In the genomic region with DNA sequence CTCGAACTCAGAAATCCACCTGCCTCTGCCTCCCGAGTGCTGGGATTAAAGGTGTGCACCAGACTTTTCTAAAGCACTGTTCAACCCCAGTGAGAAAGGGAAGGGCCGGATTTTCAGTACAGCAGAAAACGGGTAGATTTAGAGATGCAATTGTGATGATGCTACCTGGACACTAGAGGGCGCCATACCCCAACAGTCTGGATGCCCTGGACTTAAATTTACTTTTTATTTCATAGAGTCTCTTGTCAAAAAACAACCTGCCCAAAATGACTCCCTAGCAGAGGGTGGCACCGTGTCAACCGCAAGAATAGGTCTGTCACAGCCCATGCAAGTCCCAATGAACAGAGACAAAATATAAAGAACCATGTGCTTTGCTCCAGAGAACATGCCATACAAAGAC, we compare ENCODE assay signal across 9 mouse cellular contexts.
DNase-seq lines count a peak whose midpoint lies in the region; ATAC-seq and TF ChIP-seq lines count a peak whose summit lies in the region.
"Had no signal": no experiment of that assay in that cellular context is flagged by ENCODE, and none has a peak within 500 bp of the region (broad histone marks: within the 10 kb centered on the region; RNA-seq: fewer than 3 reads in every experiment).

No protein-coding gene starts in this region.

- peak; percentile 7 for TF ChIP-seq CTCF in C2C12 (IDR thresholded peaks at IDR 0.05; ENCODE audit: control insufficient read depth, insufficient read depth, insufficient read length)

- peak; percentile 49 for DNase-seq in kidney, adult 18-20 months
- peak; percentile 41 for DNase-seq in Muller cell, postnatal 12 days (ENCODE audit: inconsistent ontology term)
- DNase-seq in cerebellum, postnatal 25 days, result peak; percentile 65 to 75
- DNase-seq in kidney, postnatal 10 days, result peak; percentile 67
- DNase-seq in retina, embryonic 14.5 days (ENCODE audit: low spot score), result peak; percentile 69
- DNase-seq in gastrocnemius, postnatal 14 days, result no peak

- WGBS in kidney, embryonic 14.5 days, result 22% methylated on average over 7 of the region's 7 CpGs

- no peaks in the 10 kb centered on the region for H3K27me3 ChIP-seq in kidney, embryonic 14.5 days (ENCODE audit: control insufficient read depth, insufficient read depth, low read length)
- no peaks in the 10 kb centered on the region for H3K27me3 ChIP-seq in C2C12 (ENCODE audit: control insufficient read depth, insufficient read depth, insufficient read length)
- H3K27me3 ChIP-seq: embryonic facial prominence, embryonic 12.5 days had no signal

- intact Hi-C loops in gastrocnemius, postnatal 14 days (cut with DNase I; ENCODE audit: low total_unique reads), result loop anchor here (5.0 kb wide), 2 partner anchors 121 to 441 kb away; partner anchors contain the start of gene Sstr2

- no peak overlapping the region for H3ac ChIP-seq in C2C12 (ENCODE audit: control insufficient read depth, insufficient read length, low read depth)

- no peak overlapping the region for H3K27ac ChIP-seq in kidney, embryonic 14.5 days (ENCODE audit: low read depth, low read length)
- H3K27ac ChIP-seq: embryonic facial prominence, embryonic 12.5 days had no signal

- H3K4me2 ChIP-seq in kidney, embryonic 14.5 days (replicated peaks; ENCODE audit: low read depth, low read length), result no peak overlapping the region
- H3K4me2 ChIP-seq: embryonic facial prominence, embryonic 12.5 days had no signal

- peaks cover 22% of the 10 kb centered on the region; the same call in 1 of the 2 replicates for H3K4me1 ChIP-seq in kidney, embryonic 14.5 days (ENCODE audit: control insufficient read depth, insufficient read depth, low read length)

- H3K79me3 ChIP-seq in C2C12 (ENCODE audit: low read depth), result no peaks in the 10 kb centered on the region

- no peak for ATAC-seq in kidney, embryonic 14.5 days (ENCODE audit: low FRiP score, low TSS enrichment)

- no peaks in the 10 kb centered on the region for H3K36me3 ChIP-seq in kidney, embryonic 14.5 days (ENCODE audit: control insufficient read depth, insufficient read depth, low read length)
- no peaks in the 10 kb centered on the region for H3K36me3 ChIP-seq in C2C12 (ENCODE audit: control insufficient read depth, insufficient read depth)
- H3K36me3 ChIP-seq: embryonic facial prominence, embryonic 12.5 days had no signal

- no peaks in the 10 kb centered on the region for H3K9me3 ChIP-seq in kidney, embryonic 14.5 days (ENCODE audit: control insufficient read depth, low read length)
- H3K9me3 ChIP-seq: embryonic facial prominence, embryonic 12.5 days had no signal

- no peak overlapping the region for H3K9ac ChIP-seq in kidney, embryonic 14.5 days (ENCODE audit: low read depth, low read length)
- H3K9ac ChIP-seq: embryonic facial prominence, embryonic 12.5 days had no signal

- no peak overlapping the region for H3K4me3 ChIP-seq in kidney, embryonic 14.5 days (ENCODE audit: low read length)
- no peak overlapping the region for H3K4me3 ChIP-seq in C2C12 (ENCODE audit: insufficient read depth, poor library complexity, severe bottlenecking)
- H3K4me3 ChIP-seq: embryonic facial prominence, embryonic 12.5 days had no signal

- no peaks in the 10 kb centered on the region for H3K79me2 ChIP-seq in C2C12 (ENCODE audit: control insufficient read depth, insufficient read depth)

TF ChIP-seq in C2C12, 6 proteins besides CTCF, POLR2A, EP300 and RAD21:
- TF ChIP-seq MAX (IDR thresholded peaks at IDR 0.05) (no peak), FOSL1 (IDR thresholded peaks at IDR 0.05; ENCODE audit: insufficient read depth, low read length, poor library complexity, severe bottlenecking) (no peak), CEBPB (IDR thresholded peaks at IDR 0.05; ENCODE audit: low read depth) (no peak), MYOD1 (IDR thresholded peaks at IDR 0.05; ENCODE audit: control insufficient read depth, insufficient read length, low read depth) (no peak), MYOG (IDR thresholded peaks at IDR 0.05; ENCODE audit: control insufficient read depth, extremely low read depth, insufficient read length) (no peak), USF1 (IDR thresholded peaks at IDR 0.05; ENCODE audit: low read depth) (no peak)
